ENCODE assay signal across 13 mouse cellular contexts in the genomic region with DNA sequence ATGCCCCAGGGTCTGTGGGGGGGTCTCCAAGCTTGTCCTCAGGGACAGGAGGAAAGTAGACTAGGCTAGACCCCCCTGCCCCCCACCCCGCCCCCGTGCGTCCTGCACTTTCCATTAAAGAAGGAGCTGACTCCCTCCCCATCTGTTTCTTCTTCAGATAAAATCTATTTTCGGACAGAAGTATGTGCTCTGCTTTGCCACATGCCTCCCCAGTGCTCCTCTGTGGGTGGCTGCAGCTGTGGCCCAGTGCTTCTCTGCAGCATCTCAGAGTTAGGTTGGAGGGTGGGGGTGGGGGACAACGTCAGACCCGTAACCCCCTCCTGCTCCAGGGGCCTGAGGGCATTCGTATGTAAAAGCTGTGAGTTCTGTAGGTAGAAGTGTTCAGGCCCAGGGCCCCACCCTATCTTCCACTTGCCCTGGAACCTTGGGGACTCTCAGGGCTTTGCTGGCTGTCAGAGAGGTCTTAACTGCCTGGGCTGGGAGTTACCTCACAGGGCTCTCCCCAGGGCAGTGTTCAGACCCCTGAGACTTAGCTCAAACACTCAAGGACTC.
A peak's percentile ranks its signal among the peaks of the same experiment; 100 is the strongest.
DNase-seq lines count a peak whose midpoint lies in the region; ATAC-seq and TF ChIP-seq lines count a peak whose summit lies in the region.
"Had no signal": no experiment of that assay in that cellular context is flagged by ENCODE, and none has a peak within 500 bp of the region (broad histone marks: within the 10 kb centered on the region; RNA-seq: fewer than 3 reads in every experiment).

No protein-coding gene starts in this region.

- H3K27ac ChIP-seq in heart, adult 2 months, result peak overlapping the region; percentile 40; the same call in 1 of the 2 replicates
- no peak overlapping the region for H3K27ac ChIP-seq in ES-Bruce4 (ENCODE audit: insufficient read depth, low read length)
- no peak overlapping the region for H3K27ac ChIP-seq in embryonic facial prominence, embryonic 14.5 days (replicated peaks; ENCODE audit: low read depth, low read length)
- H3K27ac ChIP-seq in kidney, embryonic 16.5 days (ENCODE audit: low read length), result no peak overlapping the region
- H3K27ac ChIP-seq: hindbrain, embryonic 14.5 days; liver, embryonic 14.5 days had no signal

- no peak for TF ChIP-seq CTCF in heart, adult 2 months (IDR thresholded peaks at IDR 0.05)
- no peak for TF ChIP-seq CTCF in ES-Bruce4 (IDR thresholded peaks at IDR 0.05; ENCODE audit: low read depth, low read length)

- H3K9me3 ChIP-seq in ES-Bruce4 (replicated peaks; ENCODE audit: control insufficient read depth, insufficient read depth, low read length, poor library complexity, severe bottlenecking), result no peaks in the 10 kb centered on the region
- H3K9me3 ChIP-seq in embryonic facial prominence, embryonic 14.5 days (ENCODE audit: control insufficient read depth, low read length), result 0 out of 2 replicates have a peak, but pooled peaks cover 3% of the 10 kb centered on the region
- no peaks in the 10 kb centered on the region for H3K9me3 ChIP-seq in kidney, embryonic 16.5 days (ENCODE audit: low read length)

- H3K4me3 ChIP-seq in heart, adult 2 months, result no peak overlapping the region
- H3K4me3 ChIP-seq in ES-Bruce4 (ENCODE audit: low read depth, low read length), result no peak overlapping the region
- H3K4me3 ChIP-seq in embryonic facial prominence, embryonic 14.5 days (ENCODE audit: low read depth, low read length), result no peak overlapping the region
- no peak overlapping the region for H3K4me3 ChIP-seq in kidney, embryonic 16.5 days (ENCODE audit: low read length)

- H3K79me2 ChIP-seq in heart, adult 2 months (replicated peaks; ENCODE audit: control insufficient read depth, insufficient read depth, low read length), result no peaks in the 10 kb centered on the region

- H3K4me1 ChIP-seq in heart, adult 2 months (ENCODE audit: control insufficient read depth, insufficient read depth, low read length), result peaks cover 15% of the 10 kb centered on the region
- H3K4me1 ChIP-seq in ES-Bruce4 (ENCODE audit: control insufficient read depth, insufficient read depth, low read length), result peaks cover 5% of the 10 kb centered on the region
- H3K4me1 ChIP-seq in embryonic facial prominence, embryonic 14.5 days (ENCODE audit: control insufficient read depth, insufficient read depth, low read length), result peaks cover 12% of the 10 kb centered on the region; the same call in 1 of the 2 replicates
- H3K4me1 ChIP-seq in kidney, embryonic 16.5 days (ENCODE audit: insufficient read depth, low read length), result peaks cover 5% of the 10 kb centered on the region; the same call in 1 of the 2 replicates

- DNase-seq in heart, adult 2 months, result no peak
- DNase-seq in heart, postnatal 10 days, result no peak
- DNase-seq in left cerebral cortex, adult 11 months (ENCODE audit: low spot score), result peak; percentile 35
- DNase-seq in left cerebral cortex, postnatal 10 days (ENCODE audit: extremely low spot score in 1 of 2, low spot score in 2 of 2), result no peak
- no peak for DNase-seq in embryonic facial prominence, embryonic 14.5 days (ENCODE audit: low spot score)
- DNase-seq in adrenal gland, adult 8-10 months, result no peak
- DNase-seq: adrenal gland, postnatal 10 days; kidney, adult 9 months; thymus, postnatal 14 days had no signal

- TF ChIP-seq POLR2A in heart, adult 2 months (IDR thresholded peaks at IDR 0.05; ENCODE audit: insufficient read depth, low read depth, low read length), result 0 out of 2 replicates have a peak, but pooled peaks have one; percentile 29
- no peak for TF ChIP-seq POLR2A in ES-Bruce4 (IDR thresholded peaks at IDR 0.05; ENCODE audit: insufficient read depth, low read length)

- 48% methylated on average over 7 of the region's 7 CpGs for WGBS in heart, adult 2 months
- WGBS in embryonic facial prominence, embryonic 14.5 days, result 23% methylated on average over 7 of the region's 7 CpGs
- 57% methylated on average over 7 of the region's 7 CpGs for WGBS in kidney, embryonic 16.5 days

- no peaks in the 10 kb centered on the region for H3K27me3 ChIP-seq in heart, adult 2 months (ENCODE audit: control insufficient read depth, insufficient read depth, low read length)
- H3K27me3 ChIP-seq in ES-Bruce4 (ENCODE audit: control insufficient read depth, insufficient read depth, low read length, poor library complexity, severe bottlenecking), result no peaks in the 10 kb centered on the region
- H3K27me3 ChIP-seq in embryonic facial prominence, embryonic 14.5 days (replicated peaks; ENCODE audit: control insufficient read depth, insufficient read depth, low read length), result no peaks in the 10 kb centered on the region
- H3K27me3 ChIP-seq in kidney, embryonic 16.5 days (ENCODE audit: insufficient read depth, low read length), result no peaks in the 10 kb centered on the region

- H3K9ac ChIP-seq in heart, adult 2 months (ENCODE audit: low read depth, low read length), result no peak overlapping the region
- H3K9ac ChIP-seq in ES-Bruce4 (ENCODE audit: low read depth, poor library complexity, severe bottlenecking), result no peak overlapping the region
- H3K9ac ChIP-seq in embryonic facial prominence, embryonic 14.5 days (ENCODE audit: low read depth, low read length), result no peak overlapping the region
- no peak overlapping the region for H3K9ac ChIP-seq in kidney, embryonic 16.5 days (replicated peaks; ENCODE audit: low read length)
- H3K9ac ChIP-seq: hindbrain, embryonic 14.5 days; liver, embryonic 14.5 days had no signal

- intact Hi-C loops in heart, adult 2 months (cut with DNase I), result no loop called here
- intact Hi-C loops in heart, postnatal 10 days (cut with DNase I), result no loop called here
- intact Hi-C loops in left cerebral cortex, postnatal 10 days (cut with DNase I), result no loop called here

- H3K4me2 ChIP-seq in embryonic facial prominence, embryonic 14.5 days (ENCODE audit: low read depth, low read length), result no peak overlapping the region
- no peak overlapping the region for H3K4me2 ChIP-seq in kidney, embryonic 16.5 days (replicated peaks; ENCODE audit: low read depth, low read length)
- H3K4me2 ChIP-seq: hindbrain, embryonic 14.5 days had no signal

- TF ChIP-seq EP300 in heart, adult 2 months (IDR thresholded peaks at IDR 0.05; ENCODE audit: insufficient read depth, low read depth, low read length), result no peak
- TF ChIP-seq EP300 in ES-Bruce4 (IDR thresholded peaks at IDR 0.05; ENCODE audit: insufficient read depth, low read depth, low read length), result peak; percentile 61; the same call in 1 of the 2 replicates

- no peaks in the 10 kb centered on the region for H3K36me3 ChIP-seq in heart, adult 2 months (ENCODE audit: control insufficient read depth, insufficient read depth, low read length)
- no peaks in the 10 kb centered on the region for H3K36me3 ChIP-seq in ES-Bruce4 (ENCODE audit: control insufficient read depth, insufficient read depth, low read length, poor library complexity, severe bottlenecking)
- no peaks in the 10 kb centered on the region for H3K36me3 ChIP-seq in embryonic facial prominence, embryonic 14.5 days (ENCODE audit: control insufficient read depth, insufficient read depth, low read length)
- H3K36me3 ChIP-seq in kidney, embryonic 16.5 days (ENCODE audit: insufficient read depth, low read length), result no peaks in the 10 kb centered on the region

- ATAC-seq in embryonic facial prominence, embryonic 14.5 days (ENCODE audit: low read depth), result peak; percentile 49; the same call in 1 of the 2 replicates
- no peak for ATAC-seq in kidney, embryonic 16.5 days (ENCODE audit: low FRiP score, low TSS enrichment)
